Mouse (Mus musculus) bone marrow, adult 2 months (tissue): ENCODE data around the gene Pnn. TPM values are rescaled to one million over a fixed set of nuclear protein-coding genes. Genes with fewer than 3 reads are reported as not detected.

Experiments
- H3K27ac ChIP-seq: fragments of 200-500 bp; 2 replicates; pipeline ENCODE4 v1.5.1; 2012; ENCODE audit warnings: low read depth, mild to moderate bottlenecking, control low read depth, inconsistent platforms, low read length; ENCODE audit not compliant: control insufficient read depth, poor library complexity, insufficient read depth
- H3K4me1 ChIP-seq: fragments of 200-500 bp; 2 replicates; pipeline ENCODE4 v1.6.1; 2011; ENCODE audit warnings: low read length; ENCODE audit not compliant: control insufficient read depth, insufficient read depth
- H3K4me3 ChIP-seq: fragments of 200-500 bp; replicated peaks from 2 replicates; pipeline ENCODE3; 2011; ENCODE audit warnings: mild to moderate bottlenecking, low read depth, low read length, control low read depth; ENCODE audit not compliant: control insufficient read depth
- CTCF ChIP-seq: fragments of 200-500 bp; IDR thresholded peaks from 2 replicates; pipeline ENCODE4 v1.5.1; 2011; ENCODE audit warnings: low read length, control low read depth; ENCODE audit not compliant: control insufficient read depth, insufficient read depth
- POLR2A ChIP-seq: fragments of 200-500 bp; IDR thresholded peaks from 2 replicates; pipeline ENCODE4 v1.6.1; 2011; ENCODE audit warnings: low read depth, mild to moderate bottlenecking, control low read depth, low read length, borderline replicate concordance; ENCODE audit not compliant: control insufficient read depth
- WGBS: fragments of 180-500 bp; shearing (Covaris S2); methylation state at CpG from one replicate; pipeline ENCODE4 v1.1.7; 2018; 5-methylcytosine and 5-hydroxymethylcytosine counted together
- polyA plus RNA-seq: library from polyadenylated mRNA; stranded (reverse); fragments of >200 nt; gene quantifications from 2 replicates; pipeline ENCODE4 v1.2.4, GENCODE M21; 2011; ENCODE audit warnings: low replicate concordance; ENCODE audit not compliant: missing spikeins, insufficient read depth, insufficient read length

Pnn gene
- polyA plus RNA-seq, 1 experiment, result 87.0 TPM

DNA sequence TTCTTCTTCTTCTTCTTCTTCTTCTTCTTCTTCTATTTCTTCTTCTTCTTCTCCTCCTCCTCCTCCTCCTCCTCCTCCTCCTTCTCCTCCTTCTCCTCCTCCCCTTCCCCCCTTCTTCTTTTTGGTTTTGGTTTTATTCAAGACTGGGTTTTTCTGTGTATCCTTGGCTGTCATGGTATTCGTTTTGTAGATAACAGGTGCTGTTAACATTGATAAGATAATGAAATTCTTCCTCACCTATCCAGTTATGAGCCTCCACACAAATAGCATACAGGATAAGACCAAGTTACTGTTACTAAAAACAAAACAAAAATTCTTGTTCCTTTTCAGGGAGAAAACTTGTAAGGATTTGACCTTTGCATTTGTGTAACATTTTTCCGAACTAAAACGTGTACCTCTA lies 908 bp upstream of the Pnn start:
- TF ChIP-seq CTCF (no peak), POLR2A (no peak)
- 57% methylated on average over 3 of the region's 3 CpGs for WGBS
- no peaks in the 10 kb centered on the region for H3K4me1 ChIP-seq
- H3K4me3 ChIP-seq, result no peak overlapping the region
- no peak overlapping the region for H3K27ac ChIP-seq

- TF ChIP-seq CTCF, result no peak
- no peak for TF ChIP-seq POLR2A
- Histone ChIP-seq H3K4me1 (no peaks in the 10 kb centered on the region), H3K27ac (peak overlapping the region; percentile 83), H3K4me3 (peak overlapping the region; percentile 97)
- WGBS, result under 1% methylated on average over 41 of the region's 41 CpGs
Observed at GRCm38 (mm10) chr12:59067095-59067494, 411 bp downstream of the Pnn start.

DNA sequence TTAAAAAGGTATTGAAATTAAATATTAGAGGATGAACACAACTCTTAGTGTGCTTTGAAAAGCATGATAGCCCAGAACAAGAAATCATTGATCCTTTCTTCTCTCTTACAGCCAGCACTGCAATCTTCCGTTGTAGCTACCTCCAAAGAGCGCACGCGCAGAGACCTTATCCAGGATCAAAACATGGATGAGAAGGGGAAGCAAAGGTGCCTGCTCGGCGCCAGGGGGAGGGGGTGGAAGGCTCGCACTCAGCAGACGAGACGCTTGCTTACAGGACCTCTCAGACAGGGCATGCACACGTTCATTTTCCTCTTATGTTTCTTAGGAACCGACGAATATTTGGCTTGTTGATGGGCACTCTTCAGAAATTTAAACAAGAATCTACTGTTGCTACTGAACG lies 2.1 kb downstream of the Pnn start:
- Histone ChIP-seq H3K4me1 (no peaks in the 10 kb centered on the region), H3K4me3 (no peak overlapping the region), H3K27ac (no peak overlapping the region)
- no peak for TF ChIP-seq POLR2A
- no peak for TF ChIP-seq CTCF
- 91% methylated on average over 13 of the region's 13 CpGs for WGBS

GRCm38 (mm10) chr12:59072286-59072685 lies 5.6 kb downstream of the Pnn start:
- Histone ChIP-seq H3K27ac (no peak overlapping the region; the same call in 1 of the 2 replicates), H3K4me3 (no peak overlapping the region), H3K4me1 (no peaks in the 10 kb centered on the region)
- no peak for TF ChIP-seq CTCF
- no peak for TF ChIP-seq POLR2A
- WGBS, result 91% methylated on average over 11 of the region's 11 CpGs

DNA sequence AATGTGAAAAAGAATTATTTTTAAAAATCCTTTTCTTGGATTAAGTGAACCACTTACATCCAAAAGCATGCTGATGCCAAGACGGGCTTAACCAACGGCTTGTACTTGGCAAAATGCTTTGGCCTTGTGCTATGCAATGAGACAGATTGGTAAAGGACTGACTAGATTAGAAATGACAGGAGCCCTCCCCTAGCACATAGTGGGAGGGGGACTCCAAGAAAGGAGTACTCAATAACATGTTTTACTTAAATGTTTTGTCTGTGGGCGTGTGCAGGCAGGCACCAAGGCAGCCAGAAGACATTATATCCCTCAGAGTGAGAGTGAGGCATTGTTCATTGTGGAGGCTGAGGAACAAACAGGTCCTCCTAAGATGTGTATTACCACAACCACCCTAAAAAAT lies 7.4 kb downstream of the Pnn start:
- no peak overlapping the region for H3K4me3 ChIP-seq
- no peaks in the 10 kb centered on the region; the same call in 1 of the 2 replicates for H3K4me1 ChIP-seq
- 83% methylated on average over 3 of the region's 3 CpGs for WGBS
- no peak for TF ChIP-seq POLR2A
- no peak for TF ChIP-seq CTCF
- no peak overlapping the region for H3K27ac ChIP-seq

GRCm38 (mm10) chr12:59076996-59077395 lies 10.3 kb downstream of the Pnn start:
- Histone ChIP-seq H3K27ac (no peak overlapping the region), H3K4me1 (no peaks in the 10 kb centered on the region; the same call in 1 of the 2 replicates), H3K4me3 (no peak overlapping the region)
- TF ChIP-seq CTCF (no peak), POLR2A (no peak)
- 85% methylated on average over 3 of the region's 3 CpGs for WGBS

DNA sequence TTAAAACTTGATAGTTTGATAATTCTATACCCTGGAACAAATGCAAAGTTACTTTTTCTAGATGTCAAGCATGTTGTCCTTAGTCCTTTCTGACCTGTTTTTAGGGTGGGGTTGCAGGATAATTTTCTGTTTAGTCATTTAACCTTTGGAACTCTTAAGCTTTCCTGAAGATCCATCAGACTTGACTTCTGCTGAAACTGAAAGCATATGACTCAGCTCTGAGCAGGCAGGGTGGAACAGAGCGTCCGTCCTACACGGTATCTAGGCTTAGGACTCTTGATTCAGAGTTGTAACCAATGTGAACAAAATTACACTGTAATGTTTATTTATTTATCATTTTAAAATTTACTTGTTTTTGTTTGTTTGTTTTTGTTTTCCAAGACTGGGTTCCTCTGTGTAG lies 11.2 kb downstream of the Pnn start:
- TF ChIP-seq CTCF (no peak), POLR2A (no peak)
- 92% methylated on average over 3 of the region's 3 CpGs for WGBS
- H3K4me1 ChIP-seq, result no peaks in the 10 kb centered on the region; the same call in 1 of the 2 replicates
- no peak overlapping the region for H3K4me3 ChIP-seq
- no peak overlapping the region for H3K27ac ChIP-seq

DNA sequence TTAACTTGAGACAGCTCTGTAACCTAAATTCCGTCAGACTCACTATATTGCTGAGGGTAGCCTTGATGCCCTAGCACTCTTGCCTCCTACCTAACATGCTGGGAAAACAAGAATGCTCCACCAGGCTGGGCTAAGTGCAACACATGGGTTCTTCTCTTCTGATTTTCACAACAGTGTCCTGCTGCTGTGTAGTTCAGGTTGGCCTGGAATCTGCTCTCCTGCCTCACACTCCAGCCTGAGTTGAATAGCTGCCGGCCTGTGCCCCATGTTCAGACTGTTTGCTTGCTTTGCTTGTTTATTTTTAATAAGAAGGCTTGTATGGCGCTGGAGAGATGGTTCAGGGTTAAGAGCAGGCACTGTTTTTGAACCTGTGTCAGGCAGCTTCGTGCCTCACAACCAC lies 13.8 kb downstream of the Pnn start:
- TF ChIP-seq CTCF (no peak), POLR2A (no peak)
- Histone ChIP-seq H3K27ac (no peak overlapping the region), H3K4me3 (no peak overlapping the region), H3K4me1 (no peaks in the 10 kb centered on the region; the same call in 1 of the 2 replicates)
- WGBS, result 87% methylated on average over 4 of the region's 4 CpGs

GRCm38 (mm10) chr12:59084446-59084845 lies 17.8 kb downstream of the Pnn start:
- H3K27ac ChIP-seq, result no peak overlapping the region
- TF ChIP-seq CTCF (no peak), POLR2A (no peak)
- no peak overlapping the region for H3K4me3 ChIP-seq
- H3K4me1 ChIP-seq, result no peaks in the 10 kb centered on the region
- 61% methylated on average over 5 of the region's 5 CpGs for WGBS
